In genomic region chr17:33916294-33916693, GRCm38 (mm10) we compare ENCODE assay signal across 8 mouse cellular contexts. TPM values are rescaled to one million over a fixed set of nuclear protein-coding genes. Genes with fewer than 3 reads are reported as not detected.
DNase-seq lines count a peak whose midpoint lies in the region; ATAC-seq and TF ChIP-seq lines count a peak whose summit lies in the region.

No protein-coding gene starts in this region.

- H3K4me2 ChIP-seq in hindbrain, embryonic 12.5 days (replicated peaks): peak overlapping the region; percentile 46
- H3K4me2 ChIP-seq in midbrain, embryonic 11.5 days: peak overlapping the region; percentile 64

- no peak for DNase-seq in layer of hippocampus, adult 2 months (ENCODE audit: low spot score in 2 of 2)
- no peak for DNase-seq in layer of hippocampus, postnatal 25 days (ENCODE audit: extremely low spot score in 1 of 2, low spot score in 1 of 2)
- DNase-seq in embryo, embryonic 11.5 days (ENCODE audit: low read depth, low spot score): peak; percentile 61
- peak; percentile 95 for DNase-seq in midbrain, embryonic 11.5 days (ENCODE audit: low spot score, missing footprints)
- no peak for DNase-seq in right cerebral cortex, postnatal 4 days
- DNase-seq in right cerebral cortex, postnatal 36 days (ENCODE audit: low spot score in 2 of 2): no peak

- H3K9me3 ChIP-seq in hindbrain, embryonic 12.5 days (replicated peaks): no peaks in the 10 kb centered on the region
- no peaks in the 10 kb centered on the region for H3K9me3 ChIP-seq in midbrain, embryonic 11.5 days (ENCODE audit: control insufficient read depth, low read length)

- H3K36me3 ChIP-seq in hindbrain, embryonic 12.5 days: peaks cover 43% of the 10 kb centered on the region
- peaks cover 24% of the 10 kb centered on the region for H3K36me3 ChIP-seq in midbrain, embryonic 11.5 days (ENCODE audit: control insufficient read depth, insufficient read depth, low read length)

- H3K9ac ChIP-seq in hindbrain, embryonic 12.5 days: peak overlapping the region; percentile 70
- peak overlapping the region; percentile 65 for H3K9ac ChIP-seq in midbrain, embryonic 11.5 days (ENCODE audit: low read length)

- peaks cover 42% of the 10 kb centered on the region for H3K4me1 ChIP-seq in hindbrain, embryonic 12.5 days
- peaks cover 35% of the 10 kb centered on the region for H3K4me1 ChIP-seq in midbrain, embryonic 11.5 days (ENCODE audit: control insufficient read depth, insufficient read depth, low read length)

- peak overlapping the region; percentile 63 for H3K27ac ChIP-seq in layer of hippocampus, adult 2 months
- peak overlapping the region; percentile 89 for H3K27ac ChIP-seq in hindbrain, embryonic 12.5 days
- peak overlapping the region; percentile 71 for H3K27ac ChIP-seq in midbrain, embryonic 11.5 days (ENCODE audit: low read depth, low read length)

- no peak for TF ChIP-seq CTCF in layer of hippocampus, adult 2 months (conservative IDR thresholded peaks at IDR 0.05)

- WGBS in hindbrain, embryonic 12.5 days: under 1% methylated on average over 14 of the region's 20 CpGs
- WGBS in midbrain, embryonic 11.5 days: 3% methylated on average over 12 of the region's 20 CpGs

- H3K27me3 ChIP-seq in hindbrain, embryonic 12.5 days: 0 out of 2 replicates have a peak, but pooled peaks cover 9% of the 10 kb centered on the region
- no peaks in the 10 kb centered on the region; the same call in 1 of the 2 replicates for H3K27me3 ChIP-seq in midbrain, embryonic 11.5 days (ENCODE audit: control insufficient read depth, insufficient read depth, low read length)

- ATAC-seq in hindbrain, embryonic 12.5 days (ENCODE audit: low FRiP score): peak; percentile 14
- ATAC-seq in midbrain, embryonic 11.5 days (ENCODE audit: low FRiP score): peak; percentile 39
- no peak for ATAC-seq in erythroid progenitor cell, adult 5-6 weeks (replicated peaks; ENCODE audit: low FRiP score, poor library complexity, severe bottlenecking)

- peak overlapping the region; percentile 59 for H3K4me3 ChIP-seq in layer of hippocampus, adult 2 months
- H3K4me3 ChIP-seq in hindbrain, embryonic 12.5 days: peak overlapping the region; percentile 56
- peak overlapping the region; percentile 65 for H3K4me3 ChIP-seq in midbrain, embryonic 11.5 days (ENCODE audit: low read depth, low read length)

RNA-seq across cellular contexts. Expression of gene Zbtb22, which starts 0.6 kb away (rescaled TPM):
- total RNA-seq in layer of hippocampus, adult 2 months (2021): 10 to 100 TPM; 31.4 to 31.8 TPM
- total RNA-seq in layer of hippocampus, postnatal 25 days (2021): 10 to 100 TPM; 27.7 to 29.6 TPM
- polyA plus RNA-seq in hindbrain, embryonic 12.5 days (2016; fragmentation: Nextera tagmentation; extraction: Ambion mirVana): 21.7 and 25.5 TPM in 2 replicates
- polyA plus RNA-seq in midbrain, embryonic 11.5 days (2014; fragmentation: Nextera tagmentation; extraction: Ambion mirVana): 8.0 and 9.4 TPM in 2 replicates
- 11.7 and 23.8 TPM in 2 replicates for total RNA-seq in erythroid progenitor cell, adult 5-6 weeks (2015; ENCODE audit: low replicate concordance)
- total RNA-seq in erythroid progenitor cell, adult 5-6 weeks (2017; ENCODE audit: low replicate concordance): 20.3 and 28.8 TPM in 2 replicates

RNA-seq across cellular contexts. Expression of gene Tapbp, which starts 0.6 kb away (rescaled TPM):
- 10 to 100 TPM; 30.2 to 40.1 TPM for total RNA-seq in layer of hippocampus, adult 2 months (2021)
- 10 to 100 TPM; 36.2 to 37.0 TPM for total RNA-seq in layer of hippocampus, postnatal 25 days (2021)
- polyA plus RNA-seq in hindbrain, embryonic 12.5 days (2016; fragmentation: Nextera tagmentation; extraction: Ambion mirVana): 23.9 and 27.6 TPM in 2 replicates
- polyA plus RNA-seq in midbrain, embryonic 11.5 days (2014; fragmentation: Nextera tagmentation; extraction: Ambion mirVana): 13.6 and 14.8 TPM in 2 replicates
- 86.1 and 88.4 TPM in 2 replicates for total RNA-seq in erythroid progenitor cell, adult 5-6 weeks (2015; ENCODE audit: low replicate concordance)
- 88.8 and 97.2 TPM in 2 replicates for total RNA-seq in erythroid progenitor cell, adult 5-6 weeks (2017; ENCODE audit: low replicate concordance)

RNA-seq across cellular contexts. Expression of gene Daxx, which starts 7.1 kb away (rescaled TPM):
- 10 to 100 TPM; 26.1 to 32.9 TPM for total RNA-seq in layer of hippocampus, adult 2 months (2021)
- total RNA-seq in layer of hippocampus, postnatal 25 days (2021): 10 to 100 TPM; 27.4 to 27.9 TPM
- 55.5 and 61.2 TPM in 2 replicates for polyA plus RNA-seq in hindbrain, embryonic 12.5 days (2016; fragmentation: Nextera tagmentation; extraction: Ambion mirVana)
- polyA plus RNA-seq in midbrain, embryonic 11.5 days (2014; fragmentation: Nextera tagmentation; extraction: Ambion mirVana): 59.5 and 60.4 TPM in 2 replicates
- 18.0 and 23.9 TPM in 2 replicates for total RNA-seq in erythroid progenitor cell, adult 5-6 weeks (2015; ENCODE audit: low replicate concordance)
- 23.4 and 29.3 TPM in 2 replicates for total RNA-seq in erythroid progenitor cell, adult 5-6 weeks (2017; ENCODE audit: low replicate concordance)

RNA-seq across cellular contexts. Expression of gene Platr17, which starts 11.4 kb away (rescaled TPM):
- under 1 TPM; 0.61 to 0.64 TPM for total RNA-seq in layer of hippocampus, adult 2 months (2021)
- not detected for total RNA-seq in layer of hippocampus, postnatal 25 days (2021)
- 0.30 TPM in 1 of 2 replicates, not detected in the other for polyA plus RNA-seq in hindbrain, embryonic 12.5 days (2016; fragmentation: Nextera tagmentation; extraction: Ambion mirVana)
- polyA plus RNA-seq in midbrain, embryonic 11.5 days (2014; fragmentation: Nextera tagmentation; extraction: Ambion mirVana): 0.22 TPM in 1 of 2 replicates, not detected in the other
- total RNA-seq in erythroid progenitor cell, adult 5-6 weeks (2015; ENCODE audit: low replicate concordance): not detected in 2 replicates
- total RNA-seq in erythroid progenitor cell, adult 5-6 weeks (2017; ENCODE audit: low replicate concordance): not detected in 2 replicates

RNA-seq across cellular contexts. Expression of gene Rgl2, which starts 13.0 kb away (rescaled TPM):
- total RNA-seq in layer of hippocampus, adult 2 months (2021): 10 to 100 TPM; 68.9 to 76.4 TPM
- 10 to 100 TPM; 53.4 to 72.7 TPM for total RNA-seq in layer of hippocampus, postnatal 25 days (2021)
- polyA plus RNA-seq in hindbrain, embryonic 12.5 days (2016; fragmentation: Nextera tagmentation; extraction: Ambion mirVana): 63.1 and 64.1 TPM in 2 replicates
- 29.3 and 33.6 TPM in 2 replicates for polyA plus RNA-seq in midbrain, embryonic 11.5 days (2014; fragmentation: Nextera tagmentation; extraction: Ambion mirVana)
- total RNA-seq in erythroid progenitor cell, adult 5-6 weeks (2015; ENCODE audit: low replicate concordance): 8.6 and 13.4 TPM in 2 replicates
- total RNA-seq in erythroid progenitor cell, adult 5-6 weeks (2017; ENCODE audit: low replicate concordance): 11.3 and 29.0 TPM in 2 replicates

Comparison
In these comparisons a context has a peak if more than half of its experiments do, and no peak if none do; other contexts are left out.
1. DNase-seq: peak in embryo, embryonic 11.5 days (single experiment) and midbrain, embryonic 11.5 days (single experiment); none in layer of hippocampus, adult 2 months (0 of 2), layer of hippocampus, postnatal 25 days (0 of 2), right cerebral cortex, postnatal 4 days (single experiment) and right cerebral cortex, postnatal 36 days (0 of 2).
2. Peak in every context shown above with its lines, with median percentiles within 50 percentile points of each other: H3K27ac ChIP-seq and H3K4me3 ChIP-seq.